Mouse (Mus musculus) gonadal fat pad, adult 2 months (tissue): ENCODE measurements around the gene Clybl. TPM values are rescaled to one million over a fixed set of nuclear protein-coding genes. Genes with fewer than 3 reads are reported as not detected.

Experiments used
- DNase-seq: peaks from one replicate; pipeline ENCODE4 v3.0.0-alpha.2; 2012; ENCODE audit warnings: low read depth
- polyA plus RNA-seq: library from polyadenylated mRNA; depleted of rRNA; stranded (reverse); fragments of >200 nt; gene quantifications from 2 replicates; pipeline ENCODE4 v1.2.3, GENCODE M21; 2012; rRNA removed

Clybl gene
- polyA plus RNA-seq, 1 experiment: 38.8 TPM

- DNase-seq: no peak
Measured at GRCm38 (mm10) chr14:122414786-122415185, 233.3 kb downstream of the Clybl start.

DNA sequence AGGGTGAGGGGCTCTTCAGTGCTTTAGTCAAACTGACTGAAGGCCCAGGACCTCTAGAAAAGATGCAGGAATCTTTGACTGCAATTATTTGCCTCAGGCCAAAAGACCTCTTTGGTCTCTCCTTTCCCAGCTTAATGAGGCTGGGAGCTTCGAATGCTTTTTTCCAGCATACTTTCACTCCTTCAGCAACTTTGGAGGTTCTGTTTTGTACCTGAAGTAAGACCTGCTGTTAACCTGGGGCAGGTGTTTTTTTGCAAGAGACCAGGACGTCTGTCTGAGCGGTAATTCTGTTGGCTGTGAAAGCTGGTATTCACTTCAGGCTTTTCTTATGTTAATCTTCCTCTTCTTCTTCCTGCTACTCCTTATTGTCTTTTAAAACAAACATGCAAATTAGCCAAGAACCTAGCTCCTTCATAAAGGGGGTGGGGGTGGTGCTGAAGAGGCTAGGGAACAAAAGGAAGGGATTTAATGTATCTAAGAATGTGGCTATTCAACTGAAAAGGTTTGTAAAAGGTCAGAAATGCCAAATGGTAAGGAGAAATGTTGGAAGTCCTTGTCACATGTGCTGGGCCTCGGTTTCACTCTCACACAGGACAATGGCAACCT, 234.8 kb downstream of the Clybl start:
- no peak for DNase-seq

GRCm38 (mm10) chr14:122424441-122424840, 242.9 kb downstream of the Clybl start:
- DNase-seq: no peak

DNA sequence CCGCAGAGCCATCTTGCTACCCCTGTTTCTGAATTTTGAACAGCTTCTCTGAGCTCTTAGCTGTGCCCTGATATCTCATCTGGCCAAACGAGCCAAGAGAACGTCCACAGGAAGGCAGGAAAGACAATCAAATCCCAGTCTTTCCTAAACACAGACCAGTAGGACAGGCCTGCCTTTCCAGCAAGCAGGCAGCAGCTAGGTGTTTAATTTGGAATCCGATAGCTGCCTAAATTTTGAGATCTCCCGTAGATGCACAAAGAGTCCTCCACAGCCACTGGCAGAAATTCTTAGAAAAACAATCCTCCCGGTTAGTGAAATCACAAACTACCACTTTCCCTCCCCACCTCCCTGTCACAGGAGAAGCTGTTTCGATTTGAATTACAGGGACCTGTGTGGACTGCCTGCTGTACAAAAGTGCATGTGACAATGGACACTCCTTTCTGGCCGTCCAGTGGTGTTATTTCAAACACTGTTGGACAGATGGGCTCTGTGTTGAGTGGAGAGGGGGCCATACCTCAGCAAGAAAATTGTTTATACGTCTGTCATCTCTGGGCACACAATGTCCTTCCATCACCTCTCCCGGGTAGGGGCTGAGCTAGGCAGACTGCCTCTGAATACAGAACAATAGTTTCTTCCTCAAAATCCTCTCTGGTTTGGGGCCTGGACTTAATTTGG, 245.2 kb downstream of the Clybl start:
- no peak for DNase-seq

- DNase-seq: no peak
Measured at GRCm38 (mm10) chr14:122427204-122427560, 245.7 kb downstream of the Clybl start.

- DNase-seq: no peak
Measured at GRCm38 (mm10) chr14:122427654-122428053, 246.2 kb downstream of the Clybl start.

- no peak for DNase-seq
Measured at GRCm38 (mm10) chr14:122432558-122432957, 251.1 kb downstream of the Clybl start.

- DNase-seq: no peak
Measured at GRCm38 (mm10) chr14:122434039-122434438, 252.5 kb downstream of the Clybl start.

- no peak for DNase-seq
Measured at GRCm38 (mm10) chr14:122436850-122437249, 255.3 kb downstream of the Clybl start.

GRCm38 (mm10) chr14:122449601-122450495, 268.3 kb downstream of the Clybl start:
- DNase-seq: no peak

DNA sequence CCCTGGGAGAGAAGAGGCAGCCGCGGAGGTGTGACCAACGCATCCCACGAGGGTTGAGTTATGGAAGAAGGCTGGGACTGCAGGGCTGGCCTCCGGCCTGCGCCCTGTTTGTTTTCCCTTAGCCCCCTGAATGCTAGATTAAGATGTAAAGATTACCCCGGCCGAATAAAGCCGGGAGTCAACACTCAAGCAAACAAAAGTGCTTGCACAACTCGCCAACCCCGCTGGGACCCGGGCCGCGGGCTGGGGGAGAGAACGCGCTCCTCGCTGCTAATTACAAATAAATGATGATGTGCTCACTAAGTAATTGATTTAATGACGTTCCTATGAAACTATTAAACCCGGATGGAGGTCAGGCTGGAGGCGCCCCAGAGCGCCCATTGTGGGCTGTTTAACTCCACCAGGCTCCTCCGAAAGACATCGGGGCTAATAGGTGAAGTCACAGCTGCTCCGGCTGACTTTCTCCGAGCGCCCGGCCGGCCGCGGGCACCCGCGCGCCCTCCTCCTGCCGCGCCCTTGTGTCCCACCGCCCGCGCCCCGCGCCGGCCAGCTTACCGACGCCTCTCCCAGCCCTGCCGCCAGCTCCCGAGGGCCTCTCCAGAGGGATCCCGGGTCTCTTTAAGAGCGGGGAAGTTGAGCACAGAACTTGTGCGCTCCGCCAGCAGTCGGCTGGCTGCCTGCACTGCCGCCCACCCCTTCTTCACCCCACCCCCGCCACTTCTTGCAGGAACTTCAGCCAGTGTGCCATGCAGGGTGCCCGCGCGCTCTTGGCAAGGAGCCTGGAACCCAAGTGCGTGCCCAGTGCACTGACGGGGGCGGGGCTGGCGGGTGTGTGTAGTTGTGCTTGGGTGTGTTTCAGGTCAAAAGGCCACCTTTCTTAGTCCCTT, 269.2 kb downstream of the Clybl start, which contains the start of gene Gm5089:
Gm5089 (minus strand) TSS at position 620 of the 887 bp plus-strand sequence.
- DNase-seq: no peak

DNA sequence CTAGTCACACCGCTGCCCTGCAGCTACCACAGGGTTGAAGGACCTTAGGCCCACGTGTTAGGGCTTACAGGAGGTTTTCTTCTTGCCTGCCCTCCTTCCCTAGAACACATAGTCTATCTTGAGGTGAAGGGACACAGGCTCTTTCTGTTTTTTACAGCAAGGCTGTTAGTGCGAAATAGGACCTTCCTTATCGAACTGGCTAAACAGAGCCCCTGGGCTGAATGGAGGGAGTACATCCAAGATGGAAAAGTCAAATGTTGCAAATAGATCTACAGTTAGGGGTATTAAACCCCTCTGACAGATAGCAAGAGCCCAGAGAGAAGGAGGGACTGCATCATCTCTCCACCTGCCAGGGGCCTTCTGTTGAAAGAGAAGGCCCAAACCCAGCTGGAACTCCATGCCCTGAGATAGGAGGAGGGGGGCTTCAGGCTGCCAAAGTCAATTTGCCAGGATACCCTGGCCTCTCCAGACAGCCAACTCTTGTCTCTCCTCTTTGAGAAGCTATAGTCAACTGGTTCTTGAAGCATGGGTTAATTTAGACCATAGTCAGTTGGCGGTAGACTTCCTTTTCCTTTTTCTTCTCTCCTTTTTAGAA, 270.1 kb downstream of the Clybl start:
- no peak for DNase-seq

Other genes with a start within 250 kb of the Clybl start
- 1.9 and 2.8 TPM in 2 replicates for gene Gpr183, start 216.5 kb upstream of the Clybl start, polyA plus RNA-seq
- 0.28 TPM in 1 of 2 replicates, not detected in the other for gene Timm8a2, start 147.0 kb upstream of the Clybl start, polyA plus RNA-seq
- gene Tm9sf2, start 74.7 kb upstream of the Clybl start, polyA plus RNA-seq: 113 and 161 TPM in 2 replicates